Mouse (Mus musculus) C2C12 (cell line): ENCODE data around the gene Gm20388.

ENCODE experiments used
- CEBPB ChIP-seq: IDR thresholded peaks from one replicate; pipeline ENCODE4 v1.6.1; 2011; ENCODE audit warnings: low read depth, mild to moderate bottlenecking, control low read depth, moderate library complexity
- CTCF ChIP-seq: IDR thresholded peaks from one replicate; pipeline ENCODE4 v1.5.1; 2011; ENCODE audit not compliant: control insufficient read depth, insufficient read depth, insufficient read length
- MAX ChIP-seq: IDR thresholded peaks from one replicate; pipeline ENCODE4 v1.6.1; 2011; ENCODE audit warnings: mild to moderate bottlenecking, control low read depth
- MYOD1 ChIP-seq: IDR thresholded peaks from one replicate; pipeline ENCODE4 v1.6.1; 2011; ENCODE audit warnings: low read depth; ENCODE audit not compliant: control insufficient read depth, insufficient read length
- MYOG ChIP-seq: IDR thresholded peaks from one replicate; pipeline ENCODE4 v1.6.1; 2011; ENCODE audit not compliant: control insufficient read depth, insufficient read length; ENCODE audit errors: extremely low read depth

DNA sequence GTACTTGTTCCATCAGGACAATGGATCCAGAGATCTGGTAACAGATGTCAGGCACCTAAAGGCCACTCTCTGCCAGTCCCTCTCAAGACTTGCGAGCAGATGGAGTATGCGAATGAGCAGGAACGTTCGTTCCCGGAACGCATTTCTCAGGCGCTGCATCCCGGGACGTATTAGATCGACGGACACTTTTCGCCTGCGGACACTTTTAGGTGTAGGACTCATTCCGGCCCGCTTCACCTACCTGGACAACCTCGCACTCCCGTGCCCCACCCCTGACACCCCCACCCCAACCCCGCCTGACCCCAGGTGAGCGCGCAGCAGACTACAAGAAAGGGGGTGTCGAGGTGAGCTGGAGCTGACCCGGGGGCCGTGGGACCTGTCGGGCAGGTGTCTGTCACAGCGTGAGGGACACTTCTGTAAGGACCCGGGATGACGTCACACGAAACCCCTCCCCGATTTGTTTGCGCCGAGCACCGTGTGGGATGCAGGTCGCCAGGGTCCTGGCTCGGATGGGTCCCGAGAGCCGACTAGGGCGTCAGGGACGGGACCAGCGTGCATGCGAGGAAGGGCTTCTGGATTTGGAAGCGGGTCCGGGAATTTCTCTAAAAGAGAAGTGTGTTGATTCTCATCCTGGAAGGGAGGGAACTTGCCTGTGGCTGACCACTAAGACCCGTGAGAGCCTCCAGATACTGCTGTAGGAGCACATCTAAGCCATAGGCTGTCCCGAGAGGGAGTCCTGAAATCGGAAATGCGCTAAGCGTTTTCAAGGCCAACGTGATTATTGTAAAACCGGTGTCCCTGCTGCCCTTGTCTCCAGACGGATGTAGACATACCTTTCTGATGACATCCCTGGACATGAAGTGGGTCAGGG is 2864.9 kb downstream of the Gm20388 start, which contains the start of gene Acsf3:
- no peak for TF ChIP-seq CTCF
- TF ChIP-seq MAX = no peak
- TF ChIP-seq MYOD1 = no peak
- TF ChIP-seq CEBPB = no peak
- no peak for TF ChIP-seq MYOG
